Mouse (Mus musculus) forebrain, embryonic 12.5 days (tissue): ENCODE measurements at regions not wholly inside any gene's neighbourhood (a gene's known extent, or its start where the extent isn't known, plus 50 kb on each side); places are given as distances from the start of the nearest gene placed in this dataset. TPM values are rescaled to one million over a fixed set of nuclear protein-coding genes. Genes with fewer than 3 reads are reported as not detected.

Source experiments
- microRNA counts: library from miRNA; unstranded; fragments of <30 nt; microRNA quantifications from one replicate; lab custom pipeline; 2017
- microRNA-seq: library from miRNA; unstranded; fragments of <30 nt; microRNA quantifications from one replicate; pipeline ENCODE4, GENCODE M21; 2017

MicroRNA genes in the stretch of these regions (microRNA counts, 519-probe panel; counts per million panel counts)
- not detected for microRNA mmu-miR-184 (lab: Ali Mortazavi, UCI)

Small RNA genes lying in the stretch of these regions (microRNA-seq; reads per million reads assigned to microRNA genes)
- gene Mir184 = 3.9 reads per million, percentile 13 among the genes with 10 or more reads in this experiment
